Mouse (Mus musculus) activated CD4-positive, CD25-positive, alpha-beta regulatory T cell, adult 9 weeks (primary cell): ENCODE results near the gene Gm13272. TPM values are rescaled to one million over a fixed set of nuclear protein-coding genes. Genes with fewer than 3 reads are reported as not detected.

Source experiments
- polyA plus RNA-seq: library from polyadenylated mRNA; unstranded; fragments of 100-300 nt; shearing (Covaris generic); gene quantifications from one replicate; pipeline ENCODE4 v1.2.1, GENCODE M21; 2017

Gene Gm13272
- not detected for polyA plus RNA-seq

GRCm38 (mm10) chr4:88779550-88779949 lies at the start of gene Gm13272:
Gene Gm13272 (plus strand): TSS chr4:88779850.

GRCm38 (mm10) chr4:88754818-88755340 lies 24.8 kb upstream of the Gm13272 start, which contains the start of gene Gm13271:
Gene Gm13271 (plus strand): TSS chr4:88754868.

GRCm38 (mm10) chr4:88759610-88760268 lies 19.9 kb upstream of the Gm13272 start, which contains the start of gene Gm13283:
Gene Gm13283 (plus strand): TSS chr4:88760119.

GRCm38 (mm10) chr4:88773534-88773933 lies 6.1 kb upstream of the Gm13272 start, which contains the start of gene Gm13290:
Gene Gm13290 (plus strand): TSS chr4:88773834.

GRCm38 (mm10) chr4:88776622-88777021 lies 3.0 kb upstream of the Gm13272 start, which contains the start of gene Gm13289:
Gene Gm13289 (plus strand): TSS chr4:88776922.

GRCm38 (mm10) chr4:88781831-88782230 lies 2.2 kb downstream of the Gm13272 start, which contains the start of gene Ifnz:
Gene Ifnz (plus strand): TSS chr4:88782131.

GRCm38 (mm10) chr4:88785409-88785808 lies 5.8 kb downstream of the Gm13272 start, which contains the start of gene Gm13276:
Gene Gm13276 (plus strand): TSS chr4:88785709.

GRCm38 (mm10) chr4:88788402-88788801 lies 8.8 kb downstream of the Gm13272 start, which contains the start of gene Gm13277:
Gene Gm13277 (plus strand): TSS chr4:88788632.

GRCm38 (mm10) chr4:88791250-88791649 lies 11.6 kb downstream of the Gm13272 start, which contains the start of gene Gm13278:
Gene Gm13278 (plus strand): TSS chr4:88791550.

GRCm38 (mm10) chr4:88793936-88794675 lies 14.5 kb downstream of the Gm13272 start, which contains the start of gene Gm13275:
Gene Gm13275 (plus strand): TSS chr4:88794487.

GRCm38 (mm10) chr4:88797097-88797496 lies 17.4 kb downstream of the Gm13272 start, which contains the start of gene Gm13279:
Gene Gm13279 (plus strand): TSS chr4:88797397.

GRCm38 (mm10) chr4:88799365-88799764 lies 19.7 kb downstream of the Gm13272 start, which contains the start of gene Gm13285:
Gene Gm13285 (plus strand): TSS chr4:88799665.

GRCm38 (mm10) chr4:88802954-88803353 lies 23.3 kb downstream of the Gm13272 start, which contains the start of gene Gm13287:
Gene Gm13287 (plus strand): TSS chr4:88803254.

GRCm38 (mm10) chr4:88805231-88805630 lies 25.6 kb downstream of the Gm13272 start, which contains the start of gene Gm13288:
Gene Gm13288 (plus strand): TSS chr4:88805531.

GRCm38 (mm10) chr4:88815928-88816327 lies 36.3 kb downstream of the Gm13272 start, which contains the start of gene Ifna7:
Gene Ifna7 (plus strand): TSS chr4:88816228.

GRCm38 (mm10) chr4:88819659-88820058 lies 40.0 kb downstream of the Gm13272 start, which contains the start of gene Ifna11:
Gene Ifna11 (plus strand): TSS chr4:88819959.

GRCm38 (mm10) chr4:88827116-88827515 lies 47.5 kb downstream of the Gm13272 start, which contains the start of gene Ifna6:
Gene Ifna6 (plus strand): TSS chr4:88827416.

Other genes with a start within 250 kb of the Gm13272 start
- gene Ifna15, start 221.6 kb upstream of the Gm13272 start, polyA plus RNA-seq: not detected
- not detected for gene Ifna14, start 208.1 kb upstream of the Gm13272 start, polyA plus RNA-seq
- not detected for gene Ifna9, start 187.5 kb upstream of the Gm13272 start, polyA plus RNA-seq
- not detected for gene Ifna12, start 176.5 kb upstream of the Gm13272 start, polyA plus RNA-seq
- gene C87499, start 145.4 kb upstream of the Gm13272 start, polyA plus RNA-seq: not detected
- gene Ifna13, start 135.4 kb upstream of the Gm13272 start, polyA plus RNA-seq: not detected
- gene Ifna16, start 102.9 kb upstream of the Gm13272 start, polyA plus RNA-seq: not detected
- gene Ifna2, start 95.9 kb upstream of the Gm13272 start, polyA plus RNA-seq: not detected
- not detected for gene Ifnab, start 88.5 kb upstream of the Gm13272 start, polyA plus RNA-seq
- not detected for gene Gm26566, start 58.0 kb upstream of the Gm13272 start, polyA plus RNA-seq
- gene Klhl9, start 57.4 kb upstream of the Gm13272 start, polyA plus RNA-seq: 20.7 TPM
- gene Gm13271, start 25.0 kb upstream of the Gm13272 start, polyA plus RNA-seq: not detected
- gene Gm13283, start 19.7 kb upstream of the Gm13272 start, polyA plus RNA-seq: not detected
- gene Gm13290, start 6.0 kb upstream of the Gm13272 start, polyA plus RNA-seq: not detected
- not detected for gene Gm13289, start 2.9 kb upstream of the Gm13272 start, polyA plus RNA-seq
- 0.43 TPM for gene Ifnz, start 2.3 kb downstream of the Gm13272 start, polyA plus RNA-seq
- not detected for gene Gm13276, start 5.9 kb downstream of the Gm13272 start, polyA plus RNA-seq
- gene Gm13277, start 8.8 kb downstream of the Gm13272 start, polyA plus RNA-seq: not detected
- not detected for gene Gm13278, start 11.7 kb downstream of the Gm13272 start, polyA plus RNA-seq
- not detected for gene Gm13275, start 14.6 kb downstream of the Gm13272 start, polyA plus RNA-seq
- not detected for gene Gm13279, start 17.5 kb downstream of the Gm13272 start, polyA plus RNA-seq
- gene Gm13285, start 19.8 kb downstream of the Gm13272 start, polyA plus RNA-seq: 0.83 TPM
- not detected for gene Gm13287, start 23.4 kb downstream of the Gm13272 start, polyA plus RNA-seq
- gene Gm13288, start 25.7 kb downstream of the Gm13272 start, polyA plus RNA-seq: not detected
- not detected for gene Ifna7, start 36.4 kb downstream of the Gm13272 start, polyA plus RNA-seq
- gene Ifna11, start 40.1 kb downstream of the Gm13272 start, polyA plus RNA-seq: not detected
- gene Ifna6, start 47.6 kb downstream of the Gm13272 start, polyA plus RNA-seq: not detected
- not detected for gene Ifna5, start 55.7 kb downstream of the Gm13272 start, polyA plus RNA-seq
- not detected for gene Ifna4, start 62.0 kb downstream of the Gm13272 start, polyA plus RNA-seq
- gene Ifna1, start 70.2 kb downstream of the Gm13272 start, polyA plus RNA-seq: not detected
- not detected for gene Ifne, start 100.4 kb downstream of the Gm13272 start, polyA plus RNA-seq